Mouse (Mus musculus): ENCODE results near the gene Soga3.

DNA sequence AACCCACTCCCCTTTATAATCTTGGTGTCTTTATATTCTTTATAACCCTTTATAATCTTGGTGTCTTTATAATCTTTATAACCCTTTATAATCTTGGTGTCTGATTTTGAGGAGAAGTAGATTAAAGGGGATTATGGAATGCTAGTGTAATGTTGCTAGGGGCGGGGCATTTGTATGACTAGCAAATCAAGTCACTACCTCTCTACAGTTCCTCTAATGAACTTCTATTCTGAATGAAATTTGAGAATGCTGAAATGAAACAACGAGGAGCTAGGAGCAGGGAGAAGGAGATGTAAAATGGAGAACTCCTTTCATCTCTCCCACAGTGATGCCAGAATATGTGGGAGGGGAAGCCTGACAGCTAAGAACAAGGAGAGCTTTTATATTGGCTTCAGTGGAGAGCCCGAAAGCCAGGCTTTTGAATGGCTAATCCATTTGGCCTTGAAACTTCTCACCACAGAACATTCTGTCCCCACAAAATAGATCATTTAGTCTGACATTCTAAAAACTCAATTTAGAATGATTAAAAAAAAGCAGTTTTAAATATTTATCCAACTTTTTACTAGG lies 70.0 kb downstream of the Soga3 start:
- TF ChIP-seq GATA1 (IDR thresholded peaks at IDR 0.05; ENCODE audit: borderline replicate concordance, low read length) (no peak), FLI1 (IDR thresholded peaks at IDR 0.05; ENCODE audit: low read length) (no peak)

Data from megakaryocyte, embryonic 14.5 days (primary cell).